Mouse (Mus musculus) lung, adult 2 months (tissue): Measurements from ENCODE around the gene Asb14. TPM values are rescaled to one million over a fixed set of nuclear protein-coding genes. Genes with fewer than 3 reads are reported as not detected.

Experiments used
- DNase-seq: peaks from one replicate; pipeline ENCODE4 v3.0.0; 2022
- H3K4me1 ChIP-seq: fragments of 200-500 bp; 2 replicates; pipeline ENCODE4 v1.6.1; 2011; ENCODE audit warnings: low read length; ENCODE audit not compliant: control insufficient read depth, insufficient read depth
- H3K4me3 ChIP-seq: fragments of 200-500 bp; replicated peaks from 2 replicates; pipeline ENCODE3; 2011; ENCODE audit warnings: low read depth, mild to moderate bottlenecking, control low read depth, low read length; ENCODE audit errors: extremely low read depth
- CTCF ChIP-seq: fragments of 200-500 bp; IDR thresholded peaks from 2 replicates; pipeline ENCODE4 v1.5.1; 2011; ENCODE audit warnings: mild to moderate bottlenecking, low read length, control low read depth; ENCODE audit not compliant: insufficient read depth
- POLR2A ChIP-seq: fragments of 200-500 bp; IDR thresholded peaks from 2 replicates; pipeline ENCODE4 v1.6.1; 2011; ENCODE audit warnings: low read depth, mild to moderate bottlenecking, control low read depth, low read length, borderline replicate concordance; ENCODE audit errors: extremely low read depth
- WGBS: fragments of 180-500 bp; shearing (Covaris S2); methylation state at CpG from one replicate; pipeline ENCODE4 v1.1.7; 2018; 5-methylcytosine and 5-hydroxymethylcytosine counted together
- polyA plus RNA-seq: library from polyadenylated mRNA; depleted of rRNA; stranded (reverse); fragments of >200 nt; gene quantifications from 2 replicates; pipeline ENCODE4 v1.2.3, GENCODE M21; 2012; rRNA removed

Gene Asb14
- 2.6 and 4.8 TPM in 2 replicates for polyA plus RNA-seq

GRCm38 (mm10) chr14:26894392-26894791 is at the start of gene Asb14:
Gene Asb14, plus strand, starts transcription at chr14:26894557.
- TF ChIP-seq CTCF, result no peak
- DNase-seq, result no peak
- 85% methylated on average over 4 of the region's 4 CpGs for WGBS
- H3K4me1 ChIP-seq, result no peaks in the 10 kb centered on the region
- no peak within 1 kb of the TSS for H3K4me3 ChIP-seq

- TF ChIP-seq POLR2A (no peak), CTCF (no peak)
- H3K4me3 ChIP-seq, result no peak overlapping the region
- WGBS, result 75% methylated on average over 8 of the region's 8 CpGs
- no peak for DNase-seq
- no peaks in the 10 kb centered on the region for H3K4me1 ChIP-seq
Measured at GRCm38 (mm10) chr14:26853053-26853452, 41.3 kb upstream of the Asb14 start.

DNA sequence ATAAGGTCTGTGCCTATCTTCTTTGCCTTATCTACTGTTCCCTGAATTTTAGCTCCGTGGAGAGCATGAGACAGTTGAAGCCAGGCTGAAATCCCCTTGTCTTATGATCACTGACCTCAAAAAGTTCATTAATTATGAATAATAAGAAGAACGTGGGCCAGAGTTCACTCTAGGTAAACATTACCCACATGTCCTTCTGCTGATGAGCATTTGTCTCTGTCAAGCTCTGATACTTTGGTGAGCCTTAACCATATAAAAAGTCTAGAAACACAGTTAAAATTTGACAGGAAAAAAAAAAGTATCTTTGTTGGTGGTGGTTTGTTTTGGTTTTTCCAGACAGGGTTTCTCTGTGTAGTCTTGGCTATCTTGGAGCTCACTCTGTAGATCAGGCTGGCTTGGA is 40.3 kb upstream of the Asb14 start:
- TF ChIP-seq CTCF (no peak), POLR2A (no peak)
- WGBS, result 48% methylated on average over 2 of the region's 2 CpGs
- Histone ChIP-seq H3K4me1 (no peaks in the 10 kb centered on the region), H3K4me3 (no peak overlapping the region)
- DNase-seq, result no peak

GRCm38 (mm10) chr14:26858364-26858763 is 36.0 kb upstream of the Asb14 start:
- DNase-seq, result no peak
- no peak overlapping the region for H3K4me3 ChIP-seq
- H3K4me1 ChIP-seq, result no peaks in the 10 kb centered on the region
- no peak for TF ChIP-seq CTCF
- TF ChIP-seq POLR2A, result no peak
- WGBS, result 28% methylated on average over 2 of the region's 2 CpGs

DNA sequence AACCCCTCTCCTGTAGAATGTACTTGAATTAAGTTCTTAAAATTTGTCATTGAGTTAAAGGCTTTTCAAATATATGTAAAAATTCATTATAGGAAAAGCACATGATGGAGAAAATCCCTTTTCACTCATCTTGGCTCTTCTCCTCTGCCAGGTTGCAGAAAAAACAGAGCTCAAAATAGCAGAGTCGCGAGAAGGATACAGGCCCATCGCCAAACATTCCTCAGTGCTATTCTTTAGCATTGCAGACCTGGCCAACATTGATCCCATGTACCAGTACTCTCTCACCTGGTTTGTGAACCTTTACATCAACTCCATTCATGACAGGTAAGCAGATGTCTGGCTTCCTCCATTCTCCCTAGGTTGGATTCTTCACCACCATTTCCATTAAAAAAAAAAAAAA is 35.3 kb upstream of the Asb14 start:
- no peak for DNase-seq

GRCm38 (mm10) chr14:26867356-26867755 is 27.0 kb upstream of the Asb14 start:
- Histone ChIP-seq H3K4me3 (no peak overlapping the region), H3K4me1 (no peaks in the 10 kb centered on the region)
- WGBS, result 74% methylated on average over 9 of the region's 9 CpGs
- no peak for DNase-seq
- TF ChIP-seq POLR2A, result no peak
- TF ChIP-seq CTCF, result 0 out of 2 replicates have a peak, but pooled peaks have one; percentile 4

More for the DNA sequence above, 35.3 kb upstream of the Asb14 start:
- Histone ChIP-seq H3K4me3 (no peak overlapping the region), H3K4me1 (no peaks in the 10 kb centered on the region)
- TF ChIP-seq POLR2A (no peak), CTCF (no peak)
- 56% methylated on average over 3 of the region's 3 CpGs for WGBS

DNA sequence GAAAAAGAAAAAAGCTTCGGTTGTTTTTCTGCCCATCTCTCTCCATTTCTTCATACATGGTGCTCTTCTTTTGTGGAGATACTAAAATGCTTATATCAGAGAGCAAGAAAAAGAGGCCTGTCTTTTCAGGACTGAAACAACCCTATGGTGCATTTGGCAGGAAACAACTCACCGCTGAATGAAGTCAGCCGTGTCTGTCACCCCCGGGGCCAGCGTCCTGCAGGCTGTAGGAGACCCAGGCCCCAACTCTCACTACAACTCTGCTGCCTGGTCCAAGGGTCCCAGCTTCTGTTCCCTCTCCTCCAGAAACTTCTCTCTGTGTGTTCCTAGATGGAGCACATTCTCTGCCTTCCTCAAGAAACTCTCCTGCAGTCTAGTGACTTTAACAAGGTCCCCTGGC is 26.1 kb upstream of the Asb14 start:
- 82% methylated on average over 5 of the region's 5 CpGs for WGBS
- DNase-seq, result no peak
- no peaks in the 10 kb centered on the region for H3K4me1 ChIP-seq
- TF ChIP-seq CTCF (no peak), POLR2A (no peak)
- H3K4me3 ChIP-seq, result no peak overlapping the region

GRCm38 (mm10) chr14:26878756-26879155 is 15.6 kb upstream of the Asb14 start:
- TF ChIP-seq POLR2A (no peak), CTCF (no peak)
- WGBS, result 48% methylated on average over 4 of the region's 4 CpGs
- no peak for DNase-seq
- H3K4me3 ChIP-seq, result no peak overlapping the region
- no peaks in the 10 kb centered on the region for H3K4me1 ChIP-seq

GRCm38 (mm10) chr14:26879976-26880375 is 14.4 kb upstream of the Asb14 start:
- no peak overlapping the region for H3K4me3 ChIP-seq
- H3K4me1 ChIP-seq, result no peaks in the 10 kb centered on the region
- WGBS, result 77% methylated on average over 2 of the region's 2 CpGs
- TF ChIP-seq CTCF (no peak), POLR2A (no peak)
- no peak for DNase-seq

DNA sequence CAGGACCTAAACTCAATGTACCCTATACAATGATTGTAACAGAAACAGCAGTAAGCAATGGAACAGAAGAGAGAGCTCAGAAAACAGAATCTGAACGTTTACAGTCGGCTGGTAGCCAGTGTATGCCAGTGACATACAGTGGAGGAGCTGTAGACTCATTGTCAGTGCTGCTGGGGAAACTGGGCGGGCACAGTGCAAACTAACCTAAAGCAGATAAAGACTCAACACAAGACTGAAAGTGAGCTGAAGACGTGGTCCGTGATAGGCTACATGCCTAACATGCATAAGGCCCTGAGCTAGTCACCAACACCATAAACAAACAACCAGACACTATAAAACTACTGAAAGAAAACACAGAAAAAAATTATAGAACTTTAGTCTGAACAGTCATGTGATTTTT is 12.7 kb upstream of the Asb14 start:
- H3K4me3 ChIP-seq, result no peak overlapping the region
- 81% methylated on average over 5 of the region's 5 CpGs for WGBS
- no peak for DNase-seq
- no peaks in the 10 kb centered on the region for H3K4me1 ChIP-seq
- no peak for TF ChIP-seq POLR2A
- TF ChIP-seq CTCF, result no peak

- TF ChIP-seq POLR2A, result no peak
- TF ChIP-seq CTCF, result no peak
- no peaks in the 10 kb centered on the region for H3K4me1 ChIP-seq
- no peak for DNase-seq
- WGBS, result 58% methylated on average over 3 of the region's 3 CpGs
- no peak overlapping the region for H3K4me3 ChIP-seq
Measured at GRCm38 (mm10) chr14:26887244-26887643, 7.1 kb upstream of the Asb14 start.
